Mouse (Mus musculus) erythroid progenitor cell, adult 5-6 weeks (primary cell): ENCODE measurements at regions not wholly inside any gene's neighbourhood (a gene's known extent, or its start where the extent isn't known, plus 50 kb on each side); places are given as distances from the start of the nearest gene placed in this dataset.

Source experiments
- ATAC-seq: replicated peaks from 2 replicates; pipeline ENCODE4 v1.8.0; 2016; ENCODE audit warnings: moderate number of reproducible peaks, mild to moderate bottlenecking, moderate TSS enrichment, inconsistent platforms; ENCODE audit not compliant: poor library complexity, low FRiP score, severe bottlenecking

DNA sequence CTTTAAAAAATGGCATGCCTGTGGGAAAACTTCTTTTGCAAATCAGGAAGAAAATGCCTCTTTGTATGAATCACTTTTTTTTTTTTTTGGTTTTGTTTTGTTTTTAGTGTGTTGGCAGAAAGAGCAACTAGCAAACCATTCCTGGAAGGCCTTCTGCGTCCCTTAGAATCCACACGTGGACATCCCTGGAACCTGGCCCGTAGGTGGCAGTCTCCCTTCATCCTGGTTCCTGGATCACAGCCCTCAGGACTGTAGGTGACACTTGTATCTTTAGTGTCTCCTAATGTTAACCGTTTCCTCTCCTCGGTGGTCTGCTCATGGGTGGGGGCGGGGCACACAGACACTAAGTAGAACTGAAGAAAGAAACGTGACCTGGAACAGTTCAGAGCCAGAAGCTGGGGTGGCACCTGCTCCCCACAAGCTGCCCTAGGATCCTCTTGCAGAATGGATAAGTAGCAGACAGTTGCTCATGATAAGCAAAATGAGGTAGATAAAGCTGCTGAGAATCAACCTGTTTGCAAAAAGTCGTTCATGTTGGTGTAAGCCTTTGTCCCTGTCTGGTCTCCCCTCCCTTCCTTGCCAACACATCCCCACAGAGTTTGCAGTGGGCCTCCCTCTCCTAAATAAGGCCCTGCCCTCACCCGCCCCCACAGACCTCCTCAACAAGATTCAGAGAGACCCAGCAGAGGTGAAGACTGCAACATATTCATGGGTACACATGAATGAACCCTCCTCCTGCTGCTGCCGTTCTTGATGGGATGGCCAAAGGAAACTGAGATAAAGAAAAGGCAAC lies 52.6 kb upstream of the Armc2 start:
- ATAC-seq, result no peak; the same call in 1 of the 2 replicates

DNA sequence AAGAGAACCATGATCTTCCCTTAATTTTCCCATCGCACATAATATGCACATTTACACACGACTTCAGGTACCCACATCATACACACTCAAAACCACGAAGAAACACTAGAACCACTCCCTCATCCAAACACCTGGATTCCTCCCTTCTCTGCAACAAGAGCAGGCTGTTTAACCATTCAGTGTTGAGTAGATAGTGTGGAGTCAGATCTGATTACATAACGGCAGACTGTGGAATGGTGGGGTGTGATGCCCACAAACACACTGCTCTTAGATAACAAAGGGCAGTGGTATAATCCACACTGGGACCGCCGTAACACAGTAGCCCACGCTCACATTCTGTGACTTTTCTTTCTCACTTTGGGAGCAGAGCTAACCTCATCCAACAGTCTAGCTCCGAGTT lies 51.5 kb upstream of the Armc2 start:
- ATAC-seq, result 0 out of 2 replicates have a peak, but pooled peaks have one; percentile 31

DNA sequence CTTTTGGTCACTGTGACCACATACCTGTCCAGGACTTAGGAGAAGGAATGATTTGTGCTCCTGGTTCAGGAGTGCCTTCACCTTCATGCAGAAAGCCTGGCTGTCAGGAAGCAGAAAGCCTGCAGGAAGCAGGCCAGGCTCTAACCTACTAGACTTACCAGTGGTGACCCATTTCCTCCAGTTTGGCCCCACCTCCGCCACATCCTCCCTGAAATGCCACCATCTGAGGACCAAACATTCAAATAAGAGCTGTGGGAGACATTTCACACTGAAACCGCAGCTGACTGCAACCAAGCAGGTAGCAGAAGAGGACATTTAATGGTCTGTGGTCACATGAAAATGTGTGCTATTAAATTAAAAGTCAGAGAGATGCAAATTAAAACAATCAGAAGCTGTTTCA lies 50.3 kb upstream of the Armc2 start:
- ATAC-seq, result no peak
